Mouse (Mus musculus) right cerebral cortex, postnatal 4 days (tissue): ENCODE results near the gene Spag16.

Source experiments
- DNase-seq: peaks from one replicate; pipeline ENCODE4 v3.0.0-alpha.2; 2022

The Spag16 gene

GRCm38 (mm10) chr1:70116212-70116982, 289.6 kb downstream of the Spag16 start:
- no peak for DNase-seq

GRCm38 (mm10) chr1:70128035-70128434, 301.3 kb downstream of the Spag16 start:
- peak; percentile 43 for DNase-seq

- DNase-seq: no peak
These were observed 308.8 kb downstream of the Spag16 start for GRCm38 (mm10) chr1:70135547-70135946.

- DNase-seq: no peak
These were observed 338.8 kb downstream of the Spag16 start for GRCm38 (mm10) chr1:70165343-70166158.

GRCm38 (mm10) chr1:70180123-70180741, 353.5 kb downstream of the Spag16 start:
- no peak for DNase-seq

DNA sequence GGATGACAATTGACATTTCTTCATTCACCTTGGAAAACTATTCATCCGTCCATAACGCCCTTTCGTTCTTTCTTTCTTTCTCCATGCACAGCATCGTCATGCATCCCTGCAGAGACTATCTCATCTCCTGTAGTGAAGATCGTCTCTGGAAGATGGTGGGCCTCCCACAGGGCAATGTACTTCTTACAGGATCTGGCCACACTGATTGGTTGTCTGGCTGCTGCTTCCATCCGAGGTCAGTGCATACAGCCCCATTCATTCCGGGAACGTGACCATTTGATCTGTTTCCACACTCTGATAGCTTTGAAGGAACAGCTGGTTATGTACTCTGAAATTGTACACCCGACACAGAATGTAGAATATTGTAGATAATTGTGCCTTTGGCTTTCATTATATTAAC, 438.0 kb downstream of the Spag16 start:
- no peak for DNase-seq

DNA sequence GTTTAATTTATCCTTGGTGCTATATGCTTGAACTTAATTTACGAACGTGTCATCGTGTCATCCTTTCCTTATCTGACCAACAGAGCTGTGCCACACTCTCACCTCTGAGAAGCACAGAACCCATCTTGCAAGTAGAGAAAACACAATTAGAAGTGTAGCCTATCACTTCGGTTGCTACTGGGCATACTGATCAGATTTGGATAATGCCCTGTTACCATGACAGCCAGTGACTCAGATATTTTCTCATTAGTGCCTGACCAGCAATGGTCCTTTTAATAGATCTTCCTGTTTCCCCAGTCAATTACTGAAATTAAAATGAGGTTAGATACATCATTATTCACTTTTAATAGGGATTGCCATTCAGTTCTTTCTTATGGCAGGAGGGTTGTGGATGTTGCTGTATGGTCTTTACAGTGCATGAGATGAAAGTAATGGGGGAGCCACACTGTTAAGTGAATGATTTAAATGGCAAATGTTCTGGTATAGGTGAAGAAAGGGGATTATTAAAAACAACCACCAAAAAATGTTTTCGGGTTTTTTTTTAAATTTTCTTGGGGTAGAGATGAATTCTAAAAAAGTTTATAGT, 439.2 kb downstream of the Spag16 start:
- DNase-seq: no peak

DNA sequence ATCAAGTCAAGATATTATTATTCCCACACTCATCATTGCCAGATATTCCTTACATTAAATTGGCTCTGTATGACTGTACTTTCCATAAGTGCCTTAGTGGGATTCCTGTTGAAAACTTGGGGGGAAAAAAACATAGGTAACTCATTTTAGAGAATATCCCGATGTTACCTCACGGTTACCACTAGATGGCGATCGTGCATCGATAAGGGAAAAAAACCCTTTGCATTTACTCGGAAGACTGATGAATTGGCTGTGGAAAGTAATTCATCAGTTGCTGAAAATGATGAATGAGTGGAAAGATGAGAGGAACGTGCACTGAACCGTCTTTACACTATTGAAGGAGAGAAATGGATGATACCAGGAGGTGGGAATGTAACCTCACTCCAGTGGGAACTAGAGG, 443.4 kb downstream of the Spag16 start:
- DNase-seq: peak; percentile 10

GRCm38 (mm10) chr1:70272753-70273152, 446.0 kb downstream of the Spag16 start:
- no peak for DNase-seq

DNA sequence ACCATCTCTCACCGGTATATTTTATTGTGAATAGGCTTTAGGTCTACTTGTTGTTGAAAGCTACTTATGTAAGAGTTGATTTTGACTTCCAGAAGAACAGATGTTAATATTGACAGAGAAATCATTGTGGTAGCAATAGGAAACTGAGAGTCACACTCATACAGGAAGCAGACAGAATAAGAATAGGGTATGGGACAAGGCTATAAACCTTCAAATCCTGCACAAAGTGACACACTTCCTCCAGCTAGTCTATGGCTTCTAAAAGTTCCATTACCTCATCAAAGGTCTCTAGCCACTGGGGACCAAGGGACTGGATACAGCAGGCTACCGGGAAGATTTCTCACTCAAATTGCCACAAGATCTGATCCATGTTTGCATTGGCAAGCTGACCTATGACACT, 452.5 kb downstream of the Spag16 start:
- DNase-seq: no peak

DNA sequence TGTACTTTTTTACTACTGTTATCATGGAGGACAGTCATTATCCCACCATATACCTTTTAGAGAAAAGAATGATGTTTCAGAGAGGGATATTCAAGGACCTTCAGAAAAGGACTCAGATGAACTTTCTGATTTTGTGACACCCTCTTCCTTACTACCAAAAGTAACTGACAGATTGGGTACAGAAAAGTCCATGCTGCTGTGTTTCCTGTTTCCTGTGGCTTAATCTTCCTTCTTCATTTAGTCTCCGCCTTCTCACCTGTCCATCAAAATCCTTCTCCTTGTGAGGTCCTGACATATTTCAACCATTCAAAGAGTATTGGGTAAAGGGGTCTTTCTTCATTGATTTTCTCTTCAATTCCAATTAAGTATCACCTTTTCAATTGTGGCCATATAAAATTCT, 456.6 kb downstream of the Spag16 start:
- no peak for DNase-seq

DNA sequence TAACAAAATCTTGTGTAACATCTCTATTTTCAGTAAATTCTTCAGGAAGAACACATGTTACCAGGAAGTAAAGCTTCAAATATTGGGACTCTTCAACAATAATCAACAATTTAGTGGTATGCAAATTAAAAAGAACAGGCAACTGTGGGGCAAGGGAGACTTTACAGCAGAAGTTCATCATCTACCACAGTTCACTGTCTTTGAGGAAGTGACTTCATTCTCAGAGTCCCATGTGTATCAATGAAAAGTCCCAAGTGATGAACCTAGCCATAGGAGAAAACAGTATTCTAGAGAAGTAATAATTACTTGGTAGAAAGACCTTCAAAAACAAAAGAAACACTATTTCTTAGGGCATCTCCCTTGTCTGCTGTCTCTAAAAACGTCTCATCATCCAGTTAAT, 457.4 kb downstream of the Spag16 start:
- no peak for DNase-seq

DNA sequence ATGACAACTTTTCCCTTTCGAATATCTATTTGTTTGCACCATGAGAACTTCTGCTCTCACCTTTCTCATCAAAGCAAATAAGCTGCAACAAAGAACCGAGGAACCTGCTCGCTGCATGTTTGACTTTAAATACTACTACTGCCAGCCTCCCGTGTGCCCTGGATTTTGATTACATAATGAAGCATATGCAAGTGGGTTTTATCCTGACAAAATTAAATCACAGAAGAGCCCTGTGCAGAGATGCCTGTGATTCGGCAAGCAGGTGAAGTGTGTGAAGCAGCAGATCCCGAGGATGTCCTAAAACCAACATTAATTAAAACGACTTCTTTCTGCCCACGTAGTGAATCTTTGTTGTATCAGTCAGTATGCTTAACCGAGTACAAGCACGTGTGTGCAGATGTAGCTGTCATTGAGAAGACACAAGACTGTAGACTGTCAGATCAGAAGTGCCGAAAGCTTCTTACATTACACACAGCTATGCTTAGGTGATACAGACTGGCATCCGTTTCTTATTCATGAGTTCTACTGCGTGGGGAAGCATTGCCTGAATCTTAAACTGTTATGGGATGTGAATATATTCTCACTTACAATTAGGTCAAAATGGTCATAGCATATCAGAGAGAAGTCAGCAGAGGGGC, 489.5 kb downstream of the Spag16 start:
- no peak for DNase-seq

- no peak for DNase-seq
These were observed 494.2 kb downstream of the Spag16 start for GRCm38 (mm10) chr1:70320951-70321350.

DNA sequence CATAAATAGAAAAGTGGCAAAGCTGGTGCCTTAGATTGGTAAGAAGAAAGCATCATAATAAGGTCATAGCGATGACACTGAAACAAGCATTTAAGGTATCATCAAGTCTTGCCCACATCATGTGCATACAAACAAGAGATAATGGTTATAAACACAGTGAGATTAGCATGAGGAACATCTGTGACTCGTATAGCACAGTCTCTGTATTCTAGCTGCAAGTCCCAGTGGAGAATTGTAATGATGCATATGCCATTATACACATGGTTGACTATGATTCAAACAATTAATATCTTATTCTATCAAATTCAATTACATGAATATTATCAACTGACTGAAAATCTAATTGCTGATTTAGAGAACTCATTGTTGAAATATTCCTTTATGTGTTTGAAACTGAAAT, 519.4 kb downstream of the Spag16 start:
- no peak for DNase-seq

- no peak for DNase-seq
These were observed 524.6 kb downstream of the Spag16 start for GRCm38 (mm10) chr1:70351371-70351770.

DNA sequence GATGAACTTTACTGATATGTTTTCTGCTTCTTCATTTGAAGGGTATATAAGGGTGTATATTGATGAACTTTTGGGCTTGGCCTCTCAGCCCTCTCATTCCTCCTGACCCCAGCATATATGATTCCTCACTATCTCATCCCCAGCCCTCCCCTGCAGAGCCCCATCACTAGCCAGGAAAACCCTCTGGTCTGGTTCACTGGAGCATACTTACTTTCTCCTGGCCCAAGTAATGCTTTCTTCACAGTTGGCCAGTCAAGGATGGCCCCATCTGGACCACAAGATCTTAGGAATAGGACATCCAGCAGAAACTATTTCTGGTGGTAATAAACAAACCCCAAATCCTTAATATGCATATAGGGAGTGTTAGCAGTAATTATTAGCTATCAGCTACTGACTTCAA, 527.2 kb downstream of the Spag16 start:
- no peak for DNase-seq

DNA sequence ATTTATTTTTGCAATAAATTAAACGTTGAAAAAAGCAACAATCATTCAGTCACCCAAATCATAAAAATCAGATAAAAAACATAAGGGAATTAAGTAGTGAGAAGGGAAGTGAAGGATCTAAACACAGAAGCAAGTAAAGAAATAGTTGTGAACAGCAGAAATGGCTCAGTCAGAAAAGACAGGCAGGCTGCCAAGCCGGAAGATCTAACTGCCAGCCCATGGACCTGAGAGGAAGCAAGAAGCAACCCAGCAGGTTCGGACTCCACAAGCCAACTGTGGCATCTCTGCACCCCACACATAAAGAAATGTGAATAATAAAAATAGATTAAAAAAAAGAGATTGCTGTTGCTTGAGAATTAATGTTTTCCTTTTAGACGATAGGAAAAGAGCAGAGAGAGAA, 545.0 kb downstream of the Spag16 start:
- DNase-seq: peak; percentile 47

DNA sequence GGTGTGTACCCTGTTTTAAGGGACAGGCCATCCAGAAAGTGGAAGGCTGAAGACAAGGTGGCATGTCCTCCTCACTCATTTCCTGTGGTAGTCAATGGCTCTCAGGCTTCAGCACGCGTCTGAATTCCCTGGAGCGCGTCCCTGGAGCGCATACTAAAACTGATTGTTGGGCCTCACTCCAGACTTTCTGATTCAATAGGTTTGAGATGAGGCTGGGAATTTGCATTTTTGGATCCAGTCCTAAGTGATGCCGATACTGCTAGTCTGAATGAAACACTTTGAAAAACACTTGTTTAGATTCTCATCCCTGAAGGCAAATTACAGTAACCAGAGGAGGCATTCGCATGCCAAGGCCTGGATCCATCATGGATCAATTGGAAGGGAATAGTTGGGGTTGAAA, 553.3 kb downstream of the Spag16 start:
- DNase-seq: peak; percentile 10

GRCm38 (mm10) chr1:70442209-70443080, 615.7 kb downstream of the Spag16 start:
- no peak for DNase-seq

GRCm38 (mm10) chr1:70479864-70480263, 653.1 kb downstream of the Spag16 start:
- no peak for DNase-seq

DNA sequence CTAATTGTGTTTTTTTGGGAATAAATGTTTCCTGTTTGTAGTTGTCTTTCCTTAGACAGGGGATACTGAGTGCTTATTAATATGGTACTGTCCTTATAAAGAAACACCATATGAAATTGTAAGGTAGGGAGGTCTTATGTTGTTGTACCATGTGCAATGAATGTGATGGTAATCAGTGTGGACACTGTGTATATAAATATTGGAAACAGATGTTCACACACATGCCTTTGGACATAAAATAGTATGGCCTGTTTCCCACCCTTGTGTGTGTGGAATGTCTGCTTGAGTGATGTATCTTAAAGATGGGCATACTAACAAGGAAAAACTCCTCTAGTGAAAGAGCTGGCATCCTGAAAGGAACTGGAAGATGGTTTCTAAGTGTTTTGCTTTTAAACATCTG, 692.1 kb downstream of the Spag16 start:
- DNase-seq: no peak
